Mouse (Mus musculus) forebrain, embryonic 15.5 days (tissue): ENCODE measurements around the gene Stard13. TPM values are rescaled to one million over a fixed set of nuclear protein-coding genes. Genes with fewer than 3 reads are reported as not detected.

Source experiments
- ATAC-seq: fragments of 200-750 bp; cut with Nextera tagmentation; replicated peaks from 2 replicates; pipeline ENCODE4 v1.8.0; 2017; ENCODE audit warnings: mild to moderate bottlenecking, moderate TSS enrichment, moderate library complexity
- H3K27ac ChIP-seq: fragments of 300-500 bp; sonication (generic); replicated peaks from 2 replicates; pipeline ENCODE4 v1.5.1; 2015; ENCODE audit warnings: mild to moderate bottlenecking, inconsistent platforms
- H3K27me3 ChIP-seq: fragments of 300-500 bp; sonication (generic); 2 replicates; pipeline ENCODE4 v1.6.1; 2015; ENCODE audit warnings: inconsistent platforms
- H3K36me3 ChIP-seq: fragments of 300-500 bp; sonication (generic); 2 replicates; pipeline ENCODE4 v1.6.1; 2015; ENCODE audit warnings: mild to moderate bottlenecking, inconsistent platforms
- H3K4me1 ChIP-seq: fragments of 300-500 bp; sonication (generic); 2 replicates; pipeline ENCODE4 v1.6.1; 2015; ENCODE audit warnings: inconsistent platforms
- H3K4me2 ChIP-seq: fragments of 300-500 bp; sonication (generic); replicated peaks from 2 replicates; pipeline ENCODE4 v1.6.1; 2015; ENCODE audit warnings: mild to moderate bottlenecking, inconsistent platforms
- H3K4me3 ChIP-seq: fragments of 300-500 bp; sonication (generic); 2 replicates; pipeline ENCODE4 v1.5.1; 2015; ENCODE audit warnings: mild to moderate bottlenecking, inconsistent platforms
- H3K9ac ChIP-seq: fragments of 300-500 bp; sonication (generic); replicated peaks from 2 replicates; pipeline ENCODE4 v1.6.1; 2015; ENCODE audit warnings: mild to moderate bottlenecking, inconsistent platforms
- H3K9me3 ChIP-seq: fragments of 300-500 bp; sonication (generic); 2 replicates; pipeline ENCODE4 v1.6.1; 2016; ENCODE audit warnings: inconsistent platforms
- WGBS: fragments of 180-500 bp; shearing (Covaris S2); methylation state at CpG from one replicate; pipeline ENCODE4 v1.1.7; 2015; ENCODE audit warnings: mixed read lengths; 5-methylcytosine and 5-hydroxymethylcytosine counted together
- polyA plus RNA-seq: library from polyadenylated mRNA; unstranded; fragments of >200 nt; fragmentation: Nextera tagmentation; extraction: Ambion mirVana; gene quantifications from 2 replicates; pipeline ENCODE4 v1.2.1, GENCODE M21; 2015

Gene Stard13
- polyA plus RNA-seq, 1 experiment from 2014 or later: 4.0 TPM

- Histone ChIP-seq H3K4me3 (no peak overlapping the region), H3K4me1 (no peaks in the 10 kb centered on the region), H3K27ac (no peak overlapping the region), H3K36me3 (no peaks in the 10 kb centered on the region), H3K9ac (no peak overlapping the region), H3K9me3 (no peaks in the 10 kb centered on the region), H3K27me3 (no peaks in the 10 kb centered on the region), H3K4me2 (no peak overlapping the region)
- 96% methylated on average over 2 of the region's 2 CpGs for WGBS
- no peak for ATAC-seq
These were observed 155.7 kb downstream of the Stard13 start for GRCm38 (mm10) chr5:151077953-151078352.

- Histone ChIP-seq H3K27me3 (no peaks in the 10 kb centered on the region), H3K9me3 (no peaks in the 10 kb centered on the region), H3K4me3 (no peak overlapping the region), H3K36me3 (no peaks in the 10 kb centered on the region), H3K4me2 (no peak overlapping the region), H3K27ac (no peak overlapping the region), H3K9ac (no peak overlapping the region), H3K4me1 (no peaks in the 10 kb centered on the region)
- ATAC-seq: no peak
- WGBS: 66% methylated on average over 3 of the region's 3 CpGs
These were observed 156.7 kb downstream of the Stard13 start for GRCm38 (mm10) chr5:151076917-151077316.

- no peaks in the 10 kb centered on the region for H3K27me3 ChIP-seq
- H3K9ac ChIP-seq: no peak overlapping the region
- no peaks in the 10 kb centered on the region for H3K36me3 ChIP-seq
- no peak overlapping the region for H3K27ac ChIP-seq
- no peaks in the 10 kb centered on the region for H3K9me3 ChIP-seq
- WGBS: 87% methylated on average over 4 of the region's 4 CpGs
- no peak for ATAC-seq
- H3K4me2 ChIP-seq: no peak overlapping the region
- no peak overlapping the region for H3K4me3 ChIP-seq
- H3K4me1 ChIP-seq: 0 out of 2 replicates have a peak, but pooled peaks cover 6% of the 10 kb centered on the region
These were observed 159.4 kb downstream of the Stard13 start for GRCm38 (mm10) chr5:151074282-151074681.

GRCm38 (mm10) chr5:151071430-151071829 lies 162.2 kb downstream of the Stard13 start:
- Histone ChIP-seq H3K4me1 (0 out of 2 replicates have a peak, but pooled peaks cover 6% of the 10 kb centered on the region), H3K9ac (no peak overlapping the region), H3K4me3 (no peak overlapping the region), H3K36me3 (no peaks in the 10 kb centered on the region), H3K27ac (no peak overlapping the region), H3K9me3 (no peaks in the 10 kb centered on the region), H3K27me3 (no peaks in the 10 kb centered on the region), H3K4me2 (no peak overlapping the region)
- ATAC-seq: no peak
- WGBS: 76% methylated on average over 6 of the region's 6 CpGs

GRCm38 (mm10) chr5:151070896-151071295 lies 162.7 kb downstream of the Stard13 start:
- H3K36me3 ChIP-seq: no peaks in the 10 kb centered on the region
- no peak overlapping the region for H3K4me3 ChIP-seq
- WGBS: 74% methylated on average over 6 of the region's 6 CpGs
- no peak overlapping the region for H3K4me2 ChIP-seq
- no peak overlapping the region for H3K27ac ChIP-seq
- no peak for ATAC-seq
- H3K27me3 ChIP-seq: no peaks in the 10 kb centered on the region
- 0 out of 2 replicates have a peak, but pooled peaks cover 6% of the 10 kb centered on the region for H3K4me1 ChIP-seq
- no peaks in the 10 kb centered on the region for H3K9me3 ChIP-seq
- no peak overlapping the region for H3K9ac ChIP-seq

- no peak overlapping the region for H3K9ac ChIP-seq
- H3K36me3 ChIP-seq: no peaks in the 10 kb centered on the region
- H3K9me3 ChIP-seq: no peaks in the 10 kb centered on the region
- no peak for ATAC-seq
- no peaks in the 10 kb centered on the region for H3K27me3 ChIP-seq
- no peak overlapping the region for H3K4me2 ChIP-seq
- no peak overlapping the region for H3K4me3 ChIP-seq
- 94% methylated on average over 2 of the region's 2 CpGs for WGBS
- no peak overlapping the region for H3K27ac ChIP-seq
- 0 out of 2 replicates have a peak, but pooled peaks cover 6% of the 10 kb centered on the region for H3K4me1 ChIP-seq
These were observed 164.1 kb downstream of the Stard13 start for GRCm38 (mm10) chr5:151069569-151069968.

GRCm38 (mm10) chr5:151066016-151066415 lies 167.6 kb downstream of the Stard13 start:
- WGBS: 75% methylated on average over 5 of the region's 5 CpGs
- Histone ChIP-seq H3K36me3 (no peaks in the 10 kb centered on the region), H3K9ac (no peak overlapping the region), H3K9me3 (no peaks in the 10 kb centered on the region), H3K4me2 (no peak overlapping the region), H3K4me1 (0 out of 2 replicates have a peak, but pooled peaks cover 1% of the 10 kb centered on the region), H3K4me3 (no peak overlapping the region), H3K27ac (no peak overlapping the region), H3K27me3 (no peaks in the 10 kb centered on the region)
- no peak for ATAC-seq

- WGBS: 82% methylated on average over 1 of the region's 1 CpGs
- Histone ChIP-seq H3K9me3 (no peaks in the 10 kb centered on the region), H3K4me2 (no peak overlapping the region), H3K9ac (no peak overlapping the region), H3K36me3 (no peaks in the 10 kb centered on the region), H3K27me3 (no peaks in the 10 kb centered on the region), H3K4me1 (no peaks in the 10 kb centered on the region), H3K4me3 (no peak overlapping the region), H3K27ac (no peak overlapping the region)
- no peak for ATAC-seq
These were observed 168.4 kb downstream of the Stard13 start for GRCm38 (mm10) chr5:151065228-151065627.

- H3K27ac ChIP-seq: no peak overlapping the region
- 99% methylated on average over 2 of the region's 2 CpGs for WGBS
- H3K4me3 ChIP-seq: no peak overlapping the region
- no peaks in the 10 kb centered on the region for H3K9me3 ChIP-seq
- H3K4me1 ChIP-seq: no peaks in the 10 kb centered on the region
- H3K4me2 ChIP-seq: no peak overlapping the region
- no peak for ATAC-seq
- H3K36me3 ChIP-seq: no peaks in the 10 kb centered on the region
- H3K9ac ChIP-seq: no peak overlapping the region
- H3K27me3 ChIP-seq: no peaks in the 10 kb centered on the region
These were observed 171.7 kb downstream of the Stard13 start for GRCm38 (mm10) chr5:151061942-151062341.

GRCm38 (mm10) chr5:151060476-151060875 lies 173.2 kb downstream of the Stard13 start:
- Histone ChIP-seq H3K4me1 (peaks cover 6% of the 10 kb centered on the region), H3K9ac (no peak overlapping the region), H3K4me3 (no peak overlapping the region), H3K27ac (no peak overlapping the region; the same call in 1 of the 2 replicates), H3K27me3 (no peaks in the 10 kb centered on the region), H3K36me3 (no peaks in the 10 kb centered on the region), H3K9me3 (no peaks in the 10 kb centered on the region), H3K4me2 (no peak overlapping the region)
- ATAC-seq: no peak
- WGBS: 83% methylated on average over 12 of the region's 12 CpGs

GRCm38 (mm10) chr5:151059772-151060171 lies 173.9 kb downstream of the Stard13 start:
- peaks cover 6% of the 10 kb centered on the region for H3K4me1 ChIP-seq
- no peak overlapping the region for H3K27ac ChIP-seq
- H3K4me3 ChIP-seq: no peak overlapping the region
- H3K4me2 ChIP-seq: no peak overlapping the region
- no peak overlapping the region for H3K9ac ChIP-seq
- WGBS: 78% methylated on average over 5 of the region's 5 CpGs
- ATAC-seq: no peak
- H3K36me3 ChIP-seq: no peaks in the 10 kb centered on the region
- H3K9me3 ChIP-seq: no peaks in the 10 kb centered on the region
- H3K27me3 ChIP-seq: no peaks in the 10 kb centered on the region

GRCm38 (mm10) chr5:151059352-151059751 lies 174.3 kb downstream of the Stard13 start:
- WGBS: 92% methylated on average over 10 of the region's 10 CpGs
- H3K9ac ChIP-seq: no peak overlapping the region
- ATAC-seq: no peak
- no peaks in the 10 kb centered on the region for H3K36me3 ChIP-seq
- H3K4me2 ChIP-seq: no peak overlapping the region
- H3K4me1 ChIP-seq: peaks cover 6% of the 10 kb centered on the region
- H3K4me3 ChIP-seq: no peak overlapping the region
- no peaks in the 10 kb centered on the region for H3K27me3 ChIP-seq
- no peaks in the 10 kb centered on the region for H3K9me3 ChIP-seq
- no peak overlapping the region for H3K27ac ChIP-seq

GRCm38 (mm10) chr5:151057716-151058115 lies 175.9 kb downstream of the Stard13 start:
- WGBS: 94% methylated on average over 5 of the region's 5 CpGs
- no peaks in the 10 kb centered on the region for H3K27me3 ChIP-seq
- H3K9me3 ChIP-seq: no peaks in the 10 kb centered on the region
- H3K4me1 ChIP-seq: peaks cover 6% of the 10 kb centered on the region
- H3K4me3 ChIP-seq: no peak overlapping the region
- no peaks in the 10 kb centered on the region for H3K36me3 ChIP-seq
- no peak overlapping the region for H3K27ac ChIP-seq
- H3K4me2 ChIP-seq: no peak overlapping the region
- H3K9ac ChIP-seq: no peak overlapping the region
- ATAC-seq: no peak
